Mouse (Mus musculus) hindbrain, embryonic 15.5 days (tissue): ENCODE measurements around the gene Aox4. TPM values are rescaled to one million over a fixed set of nuclear protein-coding genes. Genes with fewer than 3 reads are reported as not detected.
A peak's percentile ranks its signal among the peaks of the same experiment; 100 is the strongest.

ENCODE experiments used
- ATAC-seq: fragments of 200-750 bp; cut with Nextera tagmentation; 2 replicates; pipeline ENCODE4 v1.8.0; 2017; ENCODE audit warnings: low read depth, moderate number of reproducible peaks, moderate TSS enrichment; ENCODE audit not compliant: low FRiP score
- H3K27ac ChIP-seq: fragments of 300-500 bp; sonication (generic); replicated peaks from 2 replicates; pipeline ENCODE4 v1.5.1; 2015; ENCODE audit warnings: mild to moderate bottlenecking, inconsistent platforms
- H3K27me3 ChIP-seq: fragments of 300-500 bp; sonication (generic); 2 replicates; pipeline ENCODE4 v1.6.1; 2015; ENCODE audit warnings: control low read depth, inconsistent platforms
- H3K36me3 ChIP-seq: fragments of 300-500 bp; sonication (generic); 2 replicates; pipeline ENCODE4 v1.6.1; 2015; ENCODE audit warnings: control low read depth, inconsistent platforms
- H3K4me1 ChIP-seq: fragments of 300-500 bp; sonication (generic); replicated peaks from 2 replicates; pipeline ENCODE4 v1.6.1; 2015; ENCODE audit warnings: control low read depth, inconsistent platforms
- H3K4me2 ChIP-seq: fragments of 300-500 bp; sonication (generic); 2 replicates; pipeline ENCODE4 v1.6.1; 2015; ENCODE audit warnings: moderate library complexity, mild to moderate bottlenecking, inconsistent platforms
- H3K4me3 ChIP-seq: fragments of 300-500 bp; sonication (generic); 2 replicates; pipeline ENCODE4 v1.5.1; 2015; ENCODE audit warnings: mild to moderate bottlenecking, inconsistent platforms
- H3K9ac ChIP-seq: fragments of 300-500 bp; sonication (generic); 2 replicates; pipeline ENCODE4 v1.6.1; 2015; ENCODE audit warnings: inconsistent platforms
- H3K9me3 ChIP-seq: fragments of 300-500 bp; sonication (generic); 2 replicates; pipeline ENCODE4 v1.6.1; 2016; ENCODE audit warnings: control low read depth, inconsistent platforms
- WGBS: fragments of 180-500 bp; shearing (Covaris S2); methylation state at CpG from one replicate; pipeline ENCODE4 v1.1.7; 2015; 5-methylcytosine and 5-hydroxymethylcytosine counted together
- polyA plus RNA-seq: library from polyadenylated mRNA; unstranded; fragments of >200 nt; fragmentation: Nextera tagmentation; extraction: Ambion mirVana; gene quantifications from 2 replicates; pipeline ENCODE4 v1.2.1, GENCODE M21; 2015

Aox4 gene
- 0.31 and 0.41 TPM in 2 replicates for polyA plus RNA-seq

DNA sequence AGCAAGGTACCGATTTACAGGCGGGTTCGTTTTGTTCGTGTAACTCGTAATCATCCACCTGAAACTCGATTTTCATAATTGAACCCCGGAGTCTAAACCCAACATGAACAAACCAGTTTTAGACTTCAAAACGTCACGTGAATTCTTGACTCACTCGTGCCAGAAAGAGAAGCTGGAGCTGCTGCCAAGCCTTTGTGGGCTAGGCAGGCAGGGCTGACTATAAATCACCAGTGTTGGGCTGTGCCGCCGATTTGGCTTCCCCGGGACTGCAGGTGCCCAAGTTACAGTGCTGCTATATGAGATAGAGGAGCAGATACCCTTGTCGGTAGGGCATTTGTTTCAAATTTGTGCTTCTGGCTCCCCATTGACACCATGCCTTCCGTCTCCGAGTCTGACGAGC is at the start of gene Aox4:
TSS of gene Aox4 (plus strand) at position 195 of the 400 bp plus-strand sequence.
- no peak within 1 kb of the TSS for H3K4me2 ChIP-seq
- H3K27me3 ChIP-seq: no peaks in the 10 kb centered on the region
- no peak within 1 kb of the TSS for H3K4me3 ChIP-seq
- H3K9ac ChIP-seq: no peak within 1 kb of the TSS
- H3K9me3 ChIP-seq: no peaks in the 10 kb centered on the region
- H3K4me1 ChIP-seq: no peaks in the 10 kb centered on the region
- H3K27ac ChIP-seq: no peak within 1 kb of the TSS
- ATAC-seq: no peak
- WGBS: 76% methylated on average over 17 of the region's 17 CpGs
- no peaks in the 10 kb centered on the region for H3K36me3 ChIP-seq

DNA sequence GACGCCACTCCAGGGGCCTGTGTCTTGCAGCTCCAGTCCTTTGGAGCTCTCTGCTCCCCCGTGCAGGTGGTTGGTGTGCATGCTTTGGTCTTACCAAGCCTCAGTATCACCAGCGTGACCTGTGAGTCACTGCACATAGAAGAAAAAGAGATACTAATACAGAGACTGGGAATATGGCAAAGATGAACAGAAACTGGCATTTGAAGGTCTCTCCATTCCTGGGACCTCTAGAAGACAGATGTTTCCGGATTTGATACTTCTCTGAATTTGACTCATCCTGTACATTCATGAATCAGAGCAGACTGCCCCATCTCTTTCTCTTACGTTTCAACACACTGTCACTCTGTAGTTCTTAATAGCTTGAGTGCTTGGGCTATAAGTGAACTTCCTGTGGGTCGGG is 40.3 kb upstream of the Aox4 start:
- no peaks in the 10 kb centered on the region for H3K27me3 ChIP-seq
- no peak overlapping the region for H3K27ac ChIP-seq
- H3K36me3 ChIP-seq: no peaks in the 10 kb centered on the region
- H3K9me3 ChIP-seq: no peaks in the 10 kb centered on the region
- no peak overlapping the region for H3K4me3 ChIP-seq
- H3K9ac ChIP-seq: no peak overlapping the region
- H3K4me1 ChIP-seq: no peaks in the 10 kb centered on the region
- 86% methylated on average over 6 of the region's 6 CpGs for WGBS
- no peak overlapping the region for H3K4me2 ChIP-seq
- ATAC-seq: no peak

DNA sequence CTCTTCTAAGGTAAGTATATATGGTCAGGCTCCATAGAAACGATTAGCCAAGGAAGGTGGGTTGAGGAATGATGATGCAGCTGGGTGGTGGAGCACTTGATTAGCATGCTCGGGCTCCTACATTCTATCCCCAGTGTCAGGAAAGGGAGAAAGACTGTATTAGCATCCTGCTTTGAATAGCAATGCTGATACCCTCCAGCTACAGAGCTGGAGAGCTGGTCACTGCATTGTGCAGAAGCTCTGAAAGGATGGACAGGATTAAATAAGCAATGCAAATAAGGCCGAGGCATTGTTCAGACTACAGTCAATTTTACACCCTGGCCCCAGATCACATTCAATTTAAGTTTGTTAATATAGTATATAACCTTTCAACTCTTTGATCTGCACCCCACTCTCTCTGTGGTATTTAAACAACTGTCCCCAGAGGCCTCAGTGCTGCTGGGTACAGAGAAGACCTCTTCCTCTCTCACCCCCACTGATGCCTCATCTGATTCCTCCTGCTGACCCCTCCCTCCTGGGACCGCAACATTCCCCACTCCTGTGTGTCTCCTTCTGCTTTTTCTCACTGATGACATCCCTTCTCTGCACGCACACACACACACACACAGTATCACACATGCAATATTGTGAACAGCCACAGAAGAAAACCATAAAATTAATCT is 21.6 kb upstream of the Aox4 start:
- H3K4me3 ChIP-seq: no peak overlapping the region
- H3K27ac ChIP-seq: no peak overlapping the region
- no peaks in the 10 kb centered on the region for H3K36me3 ChIP-seq
- H3K4me1 ChIP-seq: no peaks in the 10 kb centered on the region
- no peak overlapping the region for H3K9ac ChIP-seq
- no peaks in the 10 kb centered on the region for H3K9me3 ChIP-seq
- no peak for ATAC-seq
- WGBS: 33% methylated on average over 5 of the region's 5 CpGs
- no peak overlapping the region for H3K4me2 ChIP-seq
- H3K27me3 ChIP-seq: no peaks in the 10 kb centered on the region

DNA sequence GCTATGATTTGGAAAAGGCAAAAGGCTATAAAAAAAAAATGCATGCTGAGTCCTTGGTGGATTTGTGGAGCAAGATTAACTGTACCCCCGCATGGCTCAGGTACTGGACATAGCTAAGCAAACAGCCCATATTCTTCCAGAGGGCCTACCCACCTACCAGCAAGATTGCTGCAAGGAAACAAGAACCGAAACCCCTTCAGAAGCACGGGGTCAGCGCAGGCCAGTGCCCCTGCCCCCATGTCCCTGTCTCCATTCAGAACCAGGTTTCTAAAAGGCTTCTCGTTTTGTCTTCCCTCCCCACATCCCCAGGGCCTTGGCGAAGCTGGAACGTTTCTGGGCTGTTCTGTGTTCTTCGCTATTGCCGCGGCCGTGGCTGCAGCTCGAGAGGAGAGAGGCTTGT is 15.9 kb upstream of the Aox4 start:
- Histone ChIP-seq H3K36me3 (no peaks in the 10 kb centered on the region), H3K27ac (no peak overlapping the region), H3K9ac (no peak overlapping the region), H3K4me3 (no peak overlapping the region), H3K4me1 (no peaks in the 10 kb centered on the region), H3K9me3 (no peaks in the 10 kb centered on the region), H3K27me3 (no peaks in the 10 kb centered on the region), H3K4me2 (no peak overlapping the region)
- 89% methylated on average over 12 of the region's 12 CpGs for WGBS
- no peak for ATAC-seq

DNA sequence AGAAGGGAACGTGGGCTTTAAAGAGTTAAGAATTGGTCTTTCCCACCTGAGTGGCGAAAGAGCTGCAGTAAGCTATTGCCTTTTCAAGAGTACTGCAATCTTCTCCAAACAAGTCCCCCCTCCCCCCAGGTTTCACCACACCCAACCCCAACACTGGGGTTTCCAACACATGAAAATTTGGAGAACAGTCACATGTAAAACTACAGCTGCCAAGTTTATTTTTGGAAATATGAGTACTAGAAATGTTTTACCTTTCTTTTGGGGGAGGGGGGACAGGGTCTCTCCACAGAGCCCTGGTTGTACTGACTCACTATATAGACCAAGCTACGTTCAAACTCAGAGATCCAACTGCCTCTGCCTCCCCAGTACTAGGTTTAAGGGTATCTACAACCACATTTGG is 15.2 kb upstream of the Aox4 start:
- Histone ChIP-seq H3K27me3 (no peaks in the 10 kb centered on the region), H3K9me3 (no peaks in the 10 kb centered on the region), H3K4me1 (no peaks in the 10 kb centered on the region), H3K4me2 (no peak overlapping the region), H3K36me3 (no peaks in the 10 kb centered on the region), H3K27ac (no peak overlapping the region), H3K9ac (no peak overlapping the region), H3K4me3 (no peak overlapping the region)
- 73% methylated on average over 3 of the region's 3 CpGs for WGBS
- no peak for ATAC-seq

DNA sequence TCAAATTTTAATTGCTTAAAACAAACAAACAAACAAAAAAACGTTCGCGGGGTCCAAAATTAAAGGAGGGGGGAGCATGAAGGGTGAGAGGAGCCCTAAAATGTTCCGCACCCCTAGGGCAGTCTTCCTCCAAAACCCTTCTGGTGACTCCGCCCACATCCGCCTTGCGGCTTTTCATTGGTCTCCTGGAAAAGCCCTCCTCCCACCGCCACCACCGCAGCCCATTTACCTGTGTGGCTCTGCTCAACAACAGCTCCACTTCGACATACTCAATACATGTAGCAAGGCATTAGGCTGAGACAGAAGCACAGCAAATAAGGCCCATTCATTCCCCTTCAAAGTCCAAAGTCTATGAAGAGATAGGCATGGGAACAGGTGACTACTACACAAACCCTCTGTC is 14.7 kb upstream of the Aox4 start:
- H3K27ac ChIP-seq: no peak overlapping the region
- H3K4me2 ChIP-seq: peak overlapping the region; percentile 27
- no peaks in the 10 kb centered on the region for H3K27me3 ChIP-seq
- no peaks in the 10 kb centered on the region for H3K9me3 ChIP-seq
- ATAC-seq: no peak
- H3K4me3 ChIP-seq: no peak overlapping the region
- no peaks in the 10 kb centered on the region for H3K4me1 ChIP-seq
- no peaks in the 10 kb centered on the region for H3K36me3 ChIP-seq
- 19% methylated on average over 10 of the region's 10 CpGs for WGBS
- no peak overlapping the region for H3K9ac ChIP-seq

DNA sequence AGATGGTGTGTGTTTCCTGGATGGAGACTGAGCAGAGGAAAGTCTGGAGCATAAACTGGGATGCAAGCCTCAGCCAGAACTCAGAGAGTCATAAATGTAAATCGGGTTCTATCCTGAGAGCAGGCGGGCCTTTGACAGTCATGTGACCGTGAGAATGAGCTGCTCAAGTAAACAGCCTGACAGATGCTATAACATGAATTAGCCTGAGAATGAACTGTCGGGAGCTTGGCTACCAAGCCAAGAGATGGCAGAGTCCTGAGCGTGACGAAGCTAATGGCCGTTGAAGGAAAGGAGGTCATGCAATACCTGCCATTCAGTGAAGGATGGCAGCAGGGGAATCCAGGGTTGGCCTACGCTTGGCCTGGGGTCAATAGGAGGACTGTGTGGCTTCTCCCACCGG is 13.2 kb upstream of the Aox4 start:
- Histone ChIP-seq H3K27ac (no peak overlapping the region), H3K9me3 (no peaks in the 10 kb centered on the region), H3K4me2 (no peak overlapping the region), H3K36me3 (no peaks in the 10 kb centered on the region), H3K4me1 (no peaks in the 10 kb centered on the region), H3K9ac (no peak overlapping the region), H3K4me3 (no peak overlapping the region), H3K27me3 (no peaks in the 10 kb centered on the region)
- 65% methylated on average over 9 of the region's 9 CpGs for WGBS
- ATAC-seq: no peak

DNA sequence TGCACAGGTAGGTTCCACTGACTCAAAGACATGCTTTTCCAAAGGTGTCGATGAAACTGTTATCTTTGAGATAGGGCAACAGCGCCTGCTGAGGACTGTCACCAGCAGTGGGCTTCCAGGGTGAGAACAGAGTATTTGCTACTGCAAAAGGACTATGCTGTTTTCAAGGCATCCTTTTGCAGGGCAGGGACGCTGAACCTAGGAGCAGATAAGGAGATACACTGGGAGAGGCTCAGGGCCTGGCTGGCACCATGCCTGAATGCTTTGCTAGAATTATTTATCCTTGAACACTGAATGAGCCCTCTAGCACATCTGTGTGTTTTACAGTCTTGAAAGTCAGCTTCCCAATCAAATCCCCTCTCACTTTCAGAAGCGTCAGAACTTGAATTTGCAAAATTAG is 11.8 kb upstream of the Aox4 start:
- H3K4me2 ChIP-seq: no peak overlapping the region
- H3K9me3 ChIP-seq: no peaks in the 10 kb centered on the region
- no peak overlapping the region for H3K4me3 ChIP-seq
- H3K4me1 ChIP-seq: no peaks in the 10 kb centered on the region
- WGBS: 79% methylated on average over 4 of the region's 4 CpGs
- no peak; the same call in 1 of the 2 replicates for ATAC-seq
- H3K27me3 ChIP-seq: no peaks in the 10 kb centered on the region
- H3K36me3 ChIP-seq: no peaks in the 10 kb centered on the region
- H3K27ac ChIP-seq: no peak overlapping the region
- no peak overlapping the region for H3K9ac ChIP-seq

DNA sequence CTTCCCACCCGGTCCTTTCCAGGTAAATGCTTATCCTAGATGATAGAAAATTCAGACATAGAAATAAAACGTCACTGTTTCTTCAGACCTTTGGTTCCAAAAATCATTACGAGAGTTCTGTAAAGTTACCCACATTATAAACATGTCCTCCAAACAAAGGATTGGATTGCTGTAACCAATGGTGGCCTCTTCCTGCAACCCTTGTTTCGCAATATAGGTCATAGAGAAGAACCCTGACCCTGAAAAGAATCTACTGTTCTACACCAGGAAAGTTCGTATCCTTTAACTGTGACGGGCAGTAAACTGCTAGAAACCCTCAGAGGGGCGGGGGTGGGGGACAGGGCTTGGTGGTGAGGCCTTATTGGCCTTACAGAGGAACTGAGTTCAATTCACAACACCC is 2.6 kb downstream of the Aox4 start:
- Histone ChIP-seq H3K9me3 (no peaks in the 10 kb centered on the region), H3K27me3 (no peaks in the 10 kb centered on the region), H3K4me2 (no peak overlapping the region), H3K9ac (no peak overlapping the region), H3K4me3 (no peak overlapping the region), H3K27ac (no peak overlapping the region), H3K36me3 (no peaks in the 10 kb centered on the region), H3K4me1 (no peaks in the 10 kb centered on the region)
- ATAC-seq: no peak
- WGBS: 91% methylated on average over 7 of the region's 7 CpGs

DNA sequence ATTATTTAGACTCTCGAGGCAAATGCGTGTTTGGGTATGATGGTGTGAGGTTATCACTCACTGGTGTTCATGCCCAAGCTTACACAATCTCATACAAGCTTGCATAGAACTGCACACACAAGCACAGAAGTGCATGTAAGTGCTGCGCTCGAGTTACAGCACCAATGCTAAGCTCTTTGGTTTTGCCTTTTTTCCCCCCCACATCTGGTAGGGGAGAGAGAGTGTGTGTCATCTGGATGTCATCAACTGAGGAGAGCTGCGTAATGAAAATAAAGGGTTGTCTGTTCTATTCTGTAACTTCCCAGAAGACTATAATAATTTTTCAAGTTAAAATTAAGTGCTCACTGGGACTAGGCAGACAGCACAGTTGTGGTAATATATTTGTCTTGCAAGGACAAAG is 3.6 kb downstream of the Aox4 start:
- Histone ChIP-seq H3K9me3 (no peaks in the 10 kb centered on the region), H3K9ac (no peak overlapping the region), H3K27ac (no peak overlapping the region), H3K36me3 (no peaks in the 10 kb centered on the region), H3K4me2 (no peak overlapping the region), H3K4me1 (no peaks in the 10 kb centered on the region), H3K4me3 (no peak overlapping the region), H3K27me3 (no peaks in the 10 kb centered on the region)
- WGBS: 85% methylated on average over 5 of the region's 5 CpGs
- no peak for ATAC-seq

DNA sequence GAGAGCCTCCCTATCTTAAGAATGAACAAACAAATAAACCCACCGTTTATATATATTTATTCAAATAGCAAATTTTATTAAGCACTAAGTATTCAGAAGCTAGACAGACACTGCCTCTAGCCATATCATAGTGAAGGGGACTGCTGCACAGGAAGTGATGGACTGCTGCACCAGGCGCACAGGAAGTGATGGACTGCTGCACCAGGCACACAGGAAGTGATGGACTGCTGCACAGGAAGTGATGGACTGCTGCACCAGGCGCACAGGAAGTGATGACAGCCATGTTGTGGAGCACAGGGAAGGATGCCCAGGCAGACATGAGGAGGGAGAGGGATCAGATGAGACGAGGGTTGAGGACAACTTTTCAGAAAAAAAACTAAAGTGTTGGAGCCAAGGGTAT is 5.2 kb downstream of the Aox4 start:
- ATAC-seq: no peak
- Histone ChIP-seq H3K27ac (no peak overlapping the region), H3K4me2 (no peak overlapping the region), H3K27me3 (no peaks in the 10 kb centered on the region), H3K9me3 (no peaks in the 10 kb centered on the region), H3K4me3 (no peak overlapping the region), H3K36me3 (no peaks in the 10 kb centered on the region), H3K4me1 (no peaks in the 10 kb centered on the region), H3K9ac (no peak overlapping the region)
- WGBS: 95% methylated on average over 4 of the region's 4 CpGs

DNA sequence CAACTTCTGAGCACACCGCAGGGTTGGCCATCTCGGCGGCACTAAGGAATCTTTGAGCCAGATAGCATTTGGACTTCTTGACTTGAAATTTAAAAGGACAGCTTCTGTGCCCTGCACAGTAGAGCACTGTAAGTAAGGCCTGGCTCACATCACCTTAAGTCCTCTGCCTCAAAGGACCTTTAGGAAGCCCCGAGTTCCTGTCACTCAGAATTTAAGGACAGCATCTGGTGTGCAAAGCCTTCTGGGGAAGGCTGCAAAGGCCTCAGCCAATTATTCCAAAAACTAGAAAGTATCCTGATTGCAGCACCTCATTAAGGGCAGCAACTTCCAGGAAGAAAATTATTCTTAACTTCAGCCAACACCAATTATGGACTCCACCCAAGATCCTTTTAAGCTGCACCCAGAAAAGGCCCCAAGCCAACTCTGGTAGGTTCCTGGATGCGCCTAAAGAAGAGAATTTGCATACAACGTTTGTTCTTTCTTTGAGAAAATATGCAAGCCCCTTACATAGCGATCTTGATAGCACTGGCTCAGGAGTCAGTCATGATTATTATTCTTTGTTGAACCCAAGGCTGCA is 5.8 kb downstream of the Aox4 start:
- Histone ChIP-seq H3K4me2 (no peak overlapping the region), H3K9ac (no peak overlapping the region), H3K9me3 (no peaks in the 10 kb centered on the region), H3K4me3 (no peak overlapping the region), H3K4me1 (no peaks in the 10 kb centered on the region), H3K27me3 (no peaks in the 10 kb centered on the region), H3K36me3 (no peaks in the 10 kb centered on the region), H3K27ac (no peak overlapping the region)
- WGBS: 83% methylated on average over 7 of the region's 7 CpGs
- ATAC-seq: no peak

DNA sequence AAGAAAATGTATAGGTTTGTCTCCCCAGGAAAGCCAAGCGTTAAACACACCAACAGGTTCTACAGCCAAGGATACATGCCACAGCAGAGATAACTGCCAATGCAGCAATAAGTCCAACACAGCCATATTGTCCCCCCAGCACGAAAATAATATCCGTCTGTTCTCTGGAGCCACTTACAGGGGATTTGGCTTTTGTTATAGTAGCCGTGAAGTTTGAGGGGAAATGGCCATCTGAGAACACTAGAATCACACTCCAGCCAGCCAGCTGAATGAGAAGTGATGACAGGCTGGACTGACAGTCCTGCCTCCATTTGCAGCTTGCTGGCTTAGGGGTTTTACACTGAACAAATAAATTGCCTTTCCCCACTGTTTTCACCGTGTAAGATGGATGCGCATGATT is 10.9 kb downstream of the Aox4 start:
- Histone ChIP-seq H3K9me3 (no peaks in the 10 kb centered on the region), H3K4me3 (no peak overlapping the region), H3K27me3 (no peaks in the 10 kb centered on the region), H3K4me1 (no peaks in the 10 kb centered on the region), H3K27ac (no peak overlapping the region), H3K9ac (no peak overlapping the region), H3K36me3 (no peaks in the 10 kb centered on the region), H3K4me2 (no peak overlapping the region)
- 72% methylated on average over 6 of the region's 6 CpGs for WGBS
- no peak for ATAC-seq
